Mouse (Mus musculus): Measurements from ENCODE around the gene Stfa2l1. TPM values are rescaled to one million over a fixed set of nuclear protein-coding genes. Genes with fewer than 3 reads are reported as not detected.
"Not testable (repeated sequence)": the region's sequence is repeated elsewhere in the genome, so short reads cannot be mapped to it uniquely, and the experiment has no call there.

Stfa2l1 gene
- total and polyA plus RNA-seq, 2 experiments from 2014 or later = not detected

- no peak overlapping the region for H3K9ac ChIP-seq
- H3K36me3 ChIP-seq (ENCODE audit: insufficient read depth) = no peaks in the 10 kb centered on the region
- no peak for TF ChIP-seq CTCF (IDR thresholded peaks at IDR 0.05; ENCODE audit: low read depth)
- H3K4me2 ChIP-seq (ENCODE audit: low read depth) = no peak overlapping the region
- H3K27me3 ChIP-seq (ENCODE audit: insufficient read depth, low read length) = no peaks in the 10 kb centered on the region
- no peaks in the 10 kb centered on the region for H3K4me1 ChIP-seq (ENCODE audit: insufficient read depth)
- no peak overlapping the region for H3K27ac ChIP-seq (ENCODE audit: low read depth, low read length)
- ATAC-seq (no peak), DNase-seq (no peak)
- H3K4me3 ChIP-seq (ENCODE audit: low read depth, low read length) = no peak overlapping the region
- H3K9me3 ChIP-seq (ENCODE audit: low read length) = no peaks in the 10 kb centered on the region
- WGBS = 89% methylated on average over 2 of the region's 2 CpGs
Measured at GRCm38 (mm10) chr16:36179910-36180309, 23.3 kb downstream of the Stfa2l1 start.

- H3K36me3 ChIP-seq (ENCODE audit: insufficient read depth); H3K4me2 ChIP-seq (ENCODE audit: low read depth); H3K4me3 ChIP-seq (ENCODE audit: low read depth, low read length); H3K4me1 ChIP-seq (ENCODE audit: insufficient read depth); H3K9ac ChIP-seq; H3K27ac ChIP-seq (ENCODE audit: low read depth, low read length); ATAC-seq; H3K27me3 ChIP-seq (ENCODE audit: insufficient read depth, low read length); H3K9me3 ChIP-seq (ENCODE audit: low read length); DNase-seq: not testable (repeated sequence)
- WGBS = 83% methylated on average over 4 of the region's 4 CpGs
Measured at GRCm38 (mm10) chr16:36183912-36184311, 27.3 kb downstream of the Stfa2l1 start, which contains the start of gene Gm5483. Gene Gm5483 (plus strand): TSS chr16:36184212.

- ATAC-seq = no peak
- Histone ChIP-seq H3K36me3 (ENCODE audit: insufficient read depth) (no peaks in the 10 kb centered on the region), H3K9ac (no peak overlapping the region), H3K27me3 (ENCODE audit: insufficient read depth, low read length) (no peaks in the 10 kb centered on the region), H3K4me2 (ENCODE audit: low read depth) (no peak overlapping the region), H3K9me3 (ENCODE audit: low read length) (no peaks in the 10 kb centered on the region), H3K4me3 (ENCODE audit: low read depth, low read length) (no peak overlapping the region), H3K4me1 (ENCODE audit: insufficient read depth) (no peaks in the 10 kb centered on the region), H3K27ac (ENCODE audit: low read depth, low read length) (no peak overlapping the region)
- DNase-seq = no peak
- whole genome bisulfite sequencing = 40% methylated on average over 19 of the region's 19 CpGs
- no peak for TF ChIP-seq CTCF (IDR thresholded peaks at IDR 0.05; ENCODE audit: low read depth)
Measured at GRCm38 (mm10) chr16:36199226-36199625, 42.6 kb downstream of the Stfa2l1 start.

GRCm38 (mm10) chr16:36203846-36204245 lies 47.2 kb downstream of the Stfa2l1 start:
- Histone ChIP-seq H3K27ac (ENCODE audit: low read depth, low read length) (no peak overlapping the region), H3K36me3 (ENCODE audit: insufficient read depth) (no peaks in the 10 kb centered on the region), H3K4me2 (ENCODE audit: low read depth) (no peak overlapping the region), H3K4me1 (ENCODE audit: insufficient read depth) (no peaks in the 10 kb centered on the region), H3K27me3 (ENCODE audit: insufficient read depth, low read length) (no peaks in the 10 kb centered on the region), H3K9ac (no peak overlapping the region), H3K4me3 (ENCODE audit: low read depth, low read length) (no peak overlapping the region), H3K9me3 (ENCODE audit: low read length) (no peaks in the 10 kb centered on the region)
- WGBS = 82% methylated on average over 5 of the region's 5 CpGs
- no peak for DNase-seq
- TF ChIP-seq CTCF (IDR thresholded peaks at IDR 0.05; ENCODE audit: low read depth) = no peak
- no peak for ATAC-seq

- 43% methylated on average over 2 of the region's 2 CpGs for WGBS
- not testable (repeated sequence) for ATAC-seq
Measured at GRCm38 (mm10) chr16:36205684-36206083, 49.1 kb downstream of the Stfa2l1 start.

GRCm38 (mm10) chr16:36209967-36210453 lies 53.4 kb downstream of the Stfa2l1 start, which contains the start of gene Gm5416:
Gene Gm5416 (plus strand): TSS chr16:36210403.
- Histone ChIP-seq H3K27ac (ENCODE audit: low read depth, low read length) (no peak within 1 kb of the TSS), H3K36me3 (ENCODE audit: insufficient read depth) (no peaks in the 10 kb centered on the region), H3K4me3 (ENCODE audit: low read depth, low read length) (no peak within 1 kb of the TSS), H3K4me2 (ENCODE audit: low read depth) (no peak within 1 kb of the TSS), H3K9ac (no peak within 1 kb of the TSS), H3K9me3 (ENCODE audit: low read length) (no peaks in the 10 kb centered on the region), H3K4me1 (ENCODE audit: insufficient read depth) (no peaks in the 10 kb centered on the region), H3K27me3 (ENCODE audit: insufficient read depth, low read length) (no peaks in the 10 kb centered on the region)
- WGBS = 90% methylated on average over 2 of the region's 2 CpGs
- TF ChIP-seq CTCF (IDR thresholded peaks at IDR 0.05; ENCODE audit: low read depth) = no peak
- ATAC-seq = no peak
- no peak for DNase-seq

More at GRCm38 (mm10) chr16:36205684-36206083, 49.1 kb downstream of the Stfa2l1 start:
- not testable (repeated sequence) for H3K27ac ChIP-seq (ENCODE audit: low read depth, low read length); H3K27me3 ChIP-seq (ENCODE audit: insufficient read depth, low read length); H3K9me3 ChIP-seq (ENCODE audit: low read length); H3K4me2 ChIP-seq (ENCODE audit: low read depth); H3K36me3 ChIP-seq (ENCODE audit: insufficient read depth); H3K9ac ChIP-seq; H3K4me1 ChIP-seq (ENCODE audit: insufficient read depth); DNase-seq; H3K4me3 ChIP-seq (ENCODE audit: low read depth, low read length)

Other genes starting within 250 kb of the Stfa2l1 start
- 3.3 and 5.1 TPM in 2 replicates for gene Parp9, start 218.3 kb upstream of the Stfa2l1 start, total RNA-seq (2014; rRNA removed)
- gene Parp9, start 218.3 kb upstream of the Stfa2l1 start, polyA plus RNA-seq (2015; fragmentation: Nextera tagmentation; extraction: Ambion mirVana) = 2.3 and 3.2 TPM in 2 replicates
- gene Dtx3l, start 217.7 kb upstream of the Stfa2l1 start, total RNA-seq (2014; rRNA removed) = 1.2 and 2.3 TPM in 2 replicates
- 1.1 TPM in 2 replicates for gene Dtx3l, start 217.7 kb upstream of the Stfa2l1 start, polyA plus RNA-seq (2015; fragmentation: Nextera tagmentation; extraction: Ambion mirVana)
- gene Kpna1, start 178.1 kb upstream of the Stfa2l1 start, total RNA-seq (2014; rRNA removed) = 83.2 and 97.1 TPM in 2 replicates
- 51.0 and 59.7 TPM in 2 replicates for gene Kpna1, start 178.1 kb upstream of the Stfa2l1 start, polyA plus RNA-seq (2015; fragmentation: Nextera tagmentation; extraction: Ambion mirVana)
- gene Wdr5b, start 115.6 kb upstream of the Stfa2l1 start, total RNA-seq (2014; rRNA removed) = 8.8 and 12.2 TPM in 2 replicates
- gene Wdr5b, start 115.6 kb upstream of the Stfa2l1 start, polyA plus RNA-seq (2015; fragmentation: Nextera tagmentation; extraction: Ambion mirVana) = 5.0 and 6.8 TPM in 2 replicates
- 27.4 and 48.2 TPM in 2 replicates for gene Fam162a, start 85.2 kb upstream of the Stfa2l1 start, total RNA-seq (2014; rRNA removed)
- gene Fam162a, start 85.2 kb upstream of the Stfa2l1 start, polyA plus RNA-seq (2015; fragmentation: Nextera tagmentation; extraction: Ambion mirVana) = 139 and 178 TPM in 2 replicates
- 14.8 and 18.9 TPM in 2 replicates for gene Ccdc58, start 85.1 kb upstream of the Stfa2l1 start, total RNA-seq (2014; rRNA removed)
- gene Ccdc58, start 85.1 kb upstream of the Stfa2l1 start, polyA plus RNA-seq (2015; fragmentation: Nextera tagmentation; extraction: Ambion mirVana) = 25.9 and 29.2 TPM in 2 replicates
- gene Csta1, start 25.6 kb upstream of the Stfa2l1 start, total RNA-seq (2014; rRNA removed) = not detected in 2 replicates
- gene Csta1, start 25.6 kb upstream of the Stfa2l1 start, polyA plus RNA-seq (2015; fragmentation: Nextera tagmentation; extraction: Ambion mirVana) = not detected in 2 replicates
- gene Gm5483, start 27.4 kb downstream of the Stfa2l1 start, total RNA-seq (2014; rRNA removed) = 2.8 and 5.3 TPM in 2 replicates
- 0.59 and 2.8 TPM in 2 replicates for gene Gm5483, start 27.4 kb downstream of the Stfa2l1 start, polyA plus RNA-seq (2015; fragmentation: Nextera tagmentation; extraction: Ambion mirVana)
- gene Gm5416, start 53.6 kb downstream of the Stfa2l1 start, total RNA-seq (2014; rRNA removed) = not detected in 2 replicates
- not detected in 2 replicates for gene Gm5416, start 53.6 kb downstream of the Stfa2l1 start, polyA plus RNA-seq (2015; fragmentation: Nextera tagmentation; extraction: Ambion mirVana)
- 0.86 and 2.9 TPM in 2 replicates for gene 2010005H15Rik, start 64.7 kb downstream of the Stfa2l1 start, total RNA-seq (2014; rRNA removed)
- 0.74 TPM in 1 of 2 replicates, not detected in the other for gene 2010005H15Rik, start 64.7 kb downstream of the Stfa2l1 start, polyA plus RNA-seq (2015; fragmentation: Nextera tagmentation; extraction: Ambion mirVana)
- 1.0 TPM in 1 of 2 replicates, not detected in the other for gene Stfa1, start 120.1 kb downstream of the Stfa2l1 start, total RNA-seq (2014; rRNA removed)
- gene Stfa1, start 120.1 kb downstream of the Stfa2l1 start, polyA plus RNA-seq (2015; fragmentation: Nextera tagmentation; extraction: Ambion mirVana) = 1.4 and 5.1 TPM in 2 replicates
- gene BC117090, start 177.5 kb downstream of the Stfa2l1 start, total RNA-seq (2014; rRNA removed) = 4.4 TPM in 1 of 2 replicates, not detected in the other
- not detected in 2 replicates for gene BC117090, start 177.5 kb downstream of the Stfa2l1 start, polyA plus RNA-seq (2015; fragmentation: Nextera tagmentation; extraction: Ambion mirVana)
- 1.4 and 2.3 TPM in 2 replicates for gene BC100530, start 210.9 kb downstream of the Stfa2l1 start, total RNA-seq (2014; rRNA removed)
- 2.3 and 2.7 TPM in 2 replicates for gene BC100530, start 210.9 kb downstream of the Stfa2l1 start, polyA plus RNA-seq (2015; fragmentation: Nextera tagmentation; extraction: Ambion mirVana)